Mouse (Mus musculus) myocyte (in vitro differentiated cells): Measurements from ENCODE around the gene Slc9a7. TPM values are rescaled to one million over a fixed set of nuclear protein-coding genes. Genes with fewer than 3 reads are reported as not detected.

ENCODE experiments used
- H3K27me3 ChIP-seq: one replicate; pipeline ENCODE4 v1.6.1; 2011; ENCODE audit not compliant: control insufficient read depth, insufficient read depth, insufficient read length
- H3K36me3 ChIP-seq: one replicate; pipeline ENCODE4 v1.6.1; 2011; ENCODE audit not compliant: control insufficient read depth, insufficient read depth
- H3K4me2 ChIP-seq: one replicate; pipeline ENCODE4 v1.6.1; 2011; ENCODE audit warnings: low read depth, control low read depth
- H3K4me3 ChIP-seq: one replicate; pipeline ENCODE4 v1.5.1; 2011; ENCODE audit warnings: mild to moderate bottlenecking, control low read depth, moderate library complexity
- H3K79me2 ChIP-seq: one replicate; pipeline ENCODE4 v1.6.1; 2011; ENCODE audit not compliant: control insufficient read depth, insufficient read depth
- H3ac ChIP-seq: one replicate; pipeline ENCODE4 v1.6.1; 2011; ENCODE audit not compliant: control insufficient read depth, insufficient read length
- CEBPB ChIP-seq: IDR thresholded peaks from 2 replicates; pipeline ENCODE4 v1.6.1; 2011; ENCODE audit warnings: mild to moderate bottlenecking, moderate library complexity; ENCODE audit not compliant: poor library complexity, insufficient read depth, severe bottlenecking
- E2F4 ChIP-seq: IDR thresholded peaks from one replicate; pipeline ENCODE4 v1.6.1; 2011; ENCODE audit warnings: mild to moderate bottlenecking, control low read depth, moderate library complexity; ENCODE audit not compliant: insufficient read depth
- MAX ChIP-seq: IDR thresholded peaks from one replicate; pipeline ENCODE4 v1.6.1; 2011; ENCODE audit warnings: low read depth, mild to moderate bottlenecking, control low read depth
- MYOD1 ChIP-seq, 3 experiments: IDR thresholded peaks; one replicate each; pipeline ENCODE4 v1.6.1; 2011; ENCODE audit warnings: control low read depth in 2 of 3, low read depth in 2 of 3, mild to moderate bottlenecking in 2 of 3, moderate library complexity in 1 of 3; ENCODE audit not compliant: insufficient read length in 2 of 3, control insufficient read depth in 1 of 3
- MYOG ChIP-seq, 3 experiments: IDR thresholded peaks; one replicate each; pipeline ENCODE4 v1.6.1; 2011; ENCODE audit warnings: control low read depth in 2 of 3, low read depth in 2 of 3, mild to moderate bottlenecking in 2 of 3; ENCODE audit not compliant: insufficient read length in 2 of 3, control insufficient read depth in 1 of 3, insufficient read depth in 1 of 3
- POLR2A ChIP-seq: IDR thresholded peaks from one replicate; pipeline ENCODE4 v1.6.1; 2011; ENCODE audit warnings: low read depth, mild to moderate bottlenecking, control low read depth, moderate library complexity; ENCODE audit not compliant: insufficient read length
- POLR2AphosphoS2 ChIP-seq: IDR thresholded peaks from one replicate; pipeline ENCODE4 v1.6.1; 2011; ENCODE audit warnings: low read depth, control low read depth; ENCODE audit not compliant: insufficient read length
- REST ChIP-seq: IDR thresholded peaks from one replicate; pipeline ENCODE4 v1.6.1; 2011; ENCODE audit warnings: mild to moderate bottlenecking, control low read depth, moderate library complexity; ENCODE audit not compliant: insufficient read depth, insufficient read length
- SRF ChIP-seq: IDR thresholded peaks from one replicate; pipeline ENCODE4 v1.6.1; 2011; ENCODE audit warnings: low read depth; ENCODE audit not compliant: control insufficient read depth, insufficient read length
- TCF12 ChIP-seq: IDR thresholded peaks from one replicate; pipeline ENCODE4 v1.6.1; 2011; ENCODE audit warnings: mild to moderate bottlenecking, control low read depth; ENCODE audit not compliant: poor library complexity, insufficient read depth, severe bottlenecking
- TCF3 ChIP-seq: IDR thresholded peaks from one replicate; pipeline ENCODE4 v1.6.1; 2011; ENCODE audit warnings: low read depth, control low read depth; ENCODE audit not compliant: insufficient read length
- USF1 ChIP-seq: IDR thresholded peaks from one replicate; pipeline ENCODE4 v1.6.1; 2011; ENCODE audit warnings: low read depth, mild to moderate bottlenecking, control low read depth, moderate library complexity
- polyA plus RNA-seq: library from polyadenylated mRNA; unstranded; fragments of >200 nt; fragmentation: generic; extraction: Trizol; gene quantifications from one replicate; pipeline ENCODE4 v1.2.1, GENCODE M21; 2012; ENCODE audit warnings: missing spikeins

Gene Slc9a7
- polyA plus RNA-seq, 1 experiment = 0.13 TPM

DNA sequence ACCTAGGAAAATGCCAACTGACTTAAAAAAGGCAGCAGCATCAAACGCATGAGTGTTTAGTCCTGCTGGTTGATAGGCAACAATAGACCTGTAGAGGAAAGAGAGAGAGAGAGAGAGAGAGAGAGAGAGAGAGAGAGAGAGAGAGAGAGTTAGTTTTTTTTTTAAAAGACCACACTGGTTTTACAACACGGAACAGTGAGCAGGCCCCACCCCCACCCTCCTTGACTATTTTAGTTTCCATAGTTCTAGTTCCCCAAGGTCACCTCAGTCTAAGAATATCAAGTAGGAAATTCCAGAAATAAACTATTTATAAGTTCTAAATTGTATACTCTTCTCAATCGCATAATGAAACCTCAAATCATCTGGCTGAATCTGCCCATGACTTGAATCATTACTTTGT is 126.6 kb downstream of the Slc9a7 start:
- no peaks in the 10 kb centered on the region for H3K36me3 ChIP-seq
- no peak overlapping the region for H3ac ChIP-seq
- no peak overlapping the region for H3K4me3 ChIP-seq
- no peaks in the 10 kb centered on the region for H3K27me3 ChIP-seq
- H3K4me2 ChIP-seq = no peak overlapping the region
- no peaks in the 10 kb centered on the region for H3K79me2 ChIP-seq
- TF ChIP-seq MYOG (IDR thresholded peaks at IDR 0.05; ENCODE audit: control insufficient read depth in 1 of 3, insufficient read depth in 1 of 3, insufficient read length in 2 of 3, low read depth in 2 of 3) = no peak
- TF ChIP-seq POLR2A = no peak
- TF ChIP-seq SRF = no peak
- TF ChIP-seq MAX = no peak
- TF ChIP-seq E2F4 = no peak
- no peak for TF ChIP-seq REST
- TF ChIP-seq MYOD1 (IDR thresholded peaks at IDR 0.05; ENCODE audit: control insufficient read depth in 1 of 3, insufficient read length in 2 of 3, low read depth in 2 of 3) = no peak
- no peak for TF ChIP-seq USF1
- no peak for TF ChIP-seq TCF3
- no peak for TF ChIP-seq TCF12
- no peak for TF ChIP-seq POLR2AphosphoS2

DNA sequence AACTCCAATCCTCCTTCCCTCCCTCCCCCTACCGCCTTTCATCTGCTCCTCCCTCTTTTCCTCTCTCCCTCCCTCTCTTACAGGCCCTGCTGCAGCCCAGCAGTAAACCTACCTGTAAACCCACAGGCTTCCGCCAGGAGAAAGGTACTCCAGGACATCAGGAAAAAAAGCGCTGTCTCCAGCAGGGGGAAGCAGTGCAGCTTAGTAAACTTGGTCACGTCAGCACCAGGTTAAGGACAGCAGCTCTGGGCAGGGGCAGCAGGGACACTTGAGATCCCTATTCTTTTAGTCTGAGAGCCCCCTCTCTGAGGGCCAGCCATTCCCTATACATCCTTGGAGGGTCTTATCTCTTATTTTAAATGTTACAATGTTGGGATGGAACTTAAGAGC is 129.3 kb downstream of the Slc9a7 start:
- Histone ChIP-seq H3K27me3 (no peaks in the 10 kb centered on the region), H3K4me3 (no peak overlapping the region), H3K79me2 (no peaks in the 10 kb centered on the region), H3K4me2 (no peak overlapping the region), H3K36me3 (no peaks in the 10 kb centered on the region), H3ac (no peak overlapping the region)
- TF ChIP-seq E2F4 (no peak), SRF (no peak), TCF3 (no peak), REST (peak; percentile 62), POLR2AphosphoS2 (no peak), CEBPB (no peak), MYOG (IDR thresholded peaks at IDR 0.05; ENCODE audit: control insufficient read depth in 1 of 3, insufficient read depth in 1 of 3, insufficient read length in 2 of 3, low read depth in 2 of 3) (no peak)

DNA sequence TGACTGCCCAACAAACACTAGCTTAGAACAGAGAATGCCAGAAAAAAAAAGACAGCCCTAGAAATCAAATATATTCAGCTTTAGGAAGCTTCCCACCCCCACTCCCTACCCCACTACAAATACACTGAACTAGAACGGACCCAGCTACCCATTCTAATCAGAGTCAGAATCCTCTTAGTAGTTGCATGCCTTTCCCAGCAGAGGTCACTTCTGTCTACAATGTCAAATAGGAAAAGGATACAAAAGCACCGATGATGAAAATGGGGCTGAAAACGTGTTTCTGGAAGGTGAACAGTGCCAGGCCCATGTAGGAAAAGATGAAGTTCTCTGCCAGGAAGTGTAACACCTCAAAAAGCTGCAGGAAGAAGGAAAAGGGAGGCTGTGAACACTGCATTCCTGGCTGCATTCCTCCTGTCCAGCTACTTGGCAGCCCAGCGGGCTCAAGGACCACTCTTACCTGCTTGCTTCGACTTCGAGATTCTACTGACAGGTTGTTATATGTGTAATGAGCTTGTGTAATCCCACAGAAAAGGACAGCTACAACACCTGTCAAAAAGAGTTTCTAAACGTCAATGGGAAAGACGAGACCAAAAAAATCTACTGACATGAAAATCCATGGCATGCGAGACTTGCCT is 129.8 kb downstream of the Slc9a7 start:
- H3K27me3 ChIP-seq = no peaks in the 10 kb centered on the region
- H3K79me2 ChIP-seq = no peaks in the 10 kb centered on the region
- no peak overlapping the region for H3K4me3 ChIP-seq
- H3K4me2 ChIP-seq = no peak overlapping the region
- no peak overlapping the region for H3ac ChIP-seq
- TF ChIP-seq MAX (no peak), POLR2AphosphoS2 (no peak), USF1 (no peak), MYOG (IDR thresholded peaks at IDR 0.05; ENCODE audit: control insufficient read depth in 1 of 3, insufficient read depth in 1 of 3, insufficient read length in 2 of 3, low read depth in 2 of 3) (no peak), MYOD1 (IDR thresholded peaks at IDR 0.05; ENCODE audit: control insufficient read depth in 1 of 3, insufficient read length in 2 of 3, low read depth in 2 of 3) (no peak), TCF3 (no peak), TCF12 (no peak), CEBPB (no peak), E2F4 (no peak), POLR2A (no peak), SRF (no peak), REST (no peak)
- no peaks in the 10 kb centered on the region for H3K36me3 ChIP-seq

DNA sequence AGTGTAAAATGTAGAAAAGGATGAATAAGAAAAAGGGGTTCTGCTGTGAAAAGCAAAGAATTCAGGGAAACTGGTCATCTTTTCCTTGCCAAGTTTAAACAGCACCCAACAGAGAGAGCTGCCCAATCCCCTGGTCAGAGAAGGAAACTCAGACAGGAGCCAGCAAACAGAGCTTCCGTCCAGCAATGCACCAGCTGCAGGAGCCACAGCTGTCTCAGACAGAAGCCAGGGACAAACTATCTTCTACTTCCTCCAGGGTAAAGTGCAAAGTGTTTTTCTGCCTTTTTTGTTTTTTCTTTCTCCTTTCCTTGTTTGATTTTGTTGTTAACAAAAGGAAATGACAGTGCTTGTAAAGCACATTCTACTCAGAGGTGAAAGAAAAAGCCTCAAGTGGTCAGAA is 131.3 kb downstream of the Slc9a7 start:
- no peaks in the 10 kb centered on the region for H3K79me2 ChIP-seq
- no peaks in the 10 kb centered on the region for H3K27me3 ChIP-seq
- H3K36me3 ChIP-seq = no peaks in the 10 kb centered on the region
- no peak overlapping the region for H3ac ChIP-seq
- no peak overlapping the region for H3K4me3 ChIP-seq
- no peak overlapping the region for H3K4me2 ChIP-seq
- no peak for TF ChIP-seq REST
- no peak for TF ChIP-seq SRF
- TF ChIP-seq POLR2AphosphoS2 = no peak
- TF ChIP-seq MYOD1 (IDR thresholded peaks at IDR 0.05; ENCODE audit: control insufficient read depth in 1 of 3, insufficient read length in 2 of 3, low read depth in 2 of 3) = no peak
- no peak for TF ChIP-seq POLR2A
- no peak for TF ChIP-seq MYOG (IDR thresholded peaks at IDR 0.05; ENCODE audit: control insufficient read depth in 1 of 3, insufficient read depth in 1 of 3, insufficient read length in 2 of 3, low read depth in 2 of 3)
- no peak for TF ChIP-seq TCF3
- TF ChIP-seq TCF12 = no peak
- no peak for TF ChIP-seq USF1

DNA sequence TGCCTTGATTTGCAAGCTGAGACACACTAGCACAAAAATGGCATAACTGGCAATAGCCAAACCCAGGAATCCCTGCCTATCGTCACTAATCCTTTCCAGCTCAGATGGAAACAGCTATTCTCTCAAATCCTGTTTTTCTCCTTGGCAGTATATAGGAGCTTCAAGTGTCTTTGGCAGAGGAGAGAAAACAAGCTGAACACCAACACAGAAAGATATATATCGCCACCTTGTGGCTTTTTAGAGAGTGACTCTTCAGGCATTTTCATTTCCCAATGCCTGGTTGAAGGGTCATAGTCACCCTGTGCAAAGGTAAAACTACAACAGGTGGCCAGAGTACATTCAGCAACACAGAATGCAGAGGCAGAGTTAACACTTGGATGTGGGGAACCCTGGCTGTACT is 134.1 kb downstream of the Slc9a7 start:
- Histone ChIP-seq H3ac (no peak overlapping the region), H3K79me2 (no peaks in the 10 kb centered on the region), H3K27me3 (no peaks in the 10 kb centered on the region), H3K4me2 (no peak overlapping the region), H3K4me3 (no peak overlapping the region), H3K36me3 (no peaks in the 10 kb centered on the region)
- TF ChIP-seq USF1 (no peak), POLR2A (no peak), SRF (no peak), E2F4 (no peak)
